Mouse (Mus musculus) cerebellum, adult 9-10 months (tissue): ENCODE measurements around the gene Aff1.

Experiments used
- DNase-seq: peaks from one replicate; pipeline ENCODE4 v3.0.0; 2022

Gene Aff1

GRCm38 (mm10) chr5:103691624-103692530, at the start of gene Aff1:
Aff1 (plus strand) TSS chr5:103692374.
- peak; percentile 27 for DNase-seq

- no peak for DNase-seq
These were observed 48.0 kb upstream of the Aff1 start for GRCm38 (mm10) chr5:103644167-103644566.

DNA sequence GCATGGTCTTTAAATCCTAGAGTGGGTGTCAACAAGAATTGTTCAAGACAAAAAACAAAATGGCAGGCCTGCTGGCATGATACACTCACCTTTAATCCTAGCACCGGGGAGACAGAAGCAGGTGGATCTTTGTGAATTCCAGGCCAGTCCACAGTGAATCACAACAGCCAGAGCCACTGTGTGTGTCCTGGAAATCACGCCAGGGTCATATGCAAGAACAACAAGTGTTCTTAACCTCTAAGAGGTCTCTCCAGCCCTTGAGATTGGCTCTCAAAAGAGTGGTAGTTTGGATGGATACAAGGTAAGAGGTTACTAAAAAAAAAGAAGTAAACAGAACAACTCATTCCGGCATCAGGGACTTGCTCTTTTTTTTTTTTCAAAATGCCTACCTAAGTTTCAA, 44.9 kb upstream of the Aff1 start:
- DNase-seq, result no peak

GRCm38 (mm10) chr5:103654225-103654624, 37.9 kb upstream of the Aff1 start:
- no peak for DNase-seq

GRCm38 (mm10) chr5:103654780-103655179, 37.4 kb upstream of the Aff1 start:
- DNase-seq, result no peak

DNA sequence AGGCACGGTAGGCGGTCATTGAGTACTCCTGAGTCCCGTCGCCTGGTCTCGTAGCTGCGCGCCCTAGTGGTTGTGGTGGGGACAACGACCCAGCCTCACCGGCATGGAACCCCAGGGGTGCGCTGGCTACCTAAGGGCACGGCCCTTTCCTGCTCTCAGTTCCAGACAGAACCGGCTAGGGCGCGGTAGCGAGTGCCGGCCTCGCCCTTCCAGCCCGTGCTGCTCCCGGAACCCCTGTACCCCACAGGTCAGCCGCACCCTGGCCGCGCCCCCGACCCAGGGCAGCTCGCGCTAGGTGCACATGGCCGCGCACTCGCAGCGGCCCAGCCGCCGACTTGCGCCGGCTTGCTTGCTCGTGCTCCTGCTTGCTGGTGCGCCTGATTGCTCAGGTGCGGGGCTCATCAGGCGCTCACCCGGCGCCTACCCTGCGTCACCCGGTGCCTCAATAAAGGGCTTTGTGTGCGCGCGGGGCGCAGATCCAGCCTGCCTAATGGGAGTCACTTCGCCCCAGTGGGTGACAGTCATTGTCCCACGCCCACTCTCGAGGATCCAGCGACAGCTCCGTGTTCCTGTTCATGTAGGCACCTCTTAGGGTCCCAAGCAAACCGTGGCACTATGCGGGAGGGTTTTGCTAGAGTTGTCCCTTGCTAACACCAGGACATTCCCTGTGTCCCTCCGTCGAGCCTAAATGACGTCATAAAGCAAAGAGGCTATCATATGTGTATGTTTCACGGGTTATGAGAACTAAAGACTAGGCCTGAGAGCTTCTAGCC, 36.6 kb upstream of the Aff1 start, which contains the start of gene 1700016H13Rik:
1700016H13Rik (minus strand) TSS at position 665 of the 773 bp plus-strand sequence.
- no peak for DNase-seq

DNA sequence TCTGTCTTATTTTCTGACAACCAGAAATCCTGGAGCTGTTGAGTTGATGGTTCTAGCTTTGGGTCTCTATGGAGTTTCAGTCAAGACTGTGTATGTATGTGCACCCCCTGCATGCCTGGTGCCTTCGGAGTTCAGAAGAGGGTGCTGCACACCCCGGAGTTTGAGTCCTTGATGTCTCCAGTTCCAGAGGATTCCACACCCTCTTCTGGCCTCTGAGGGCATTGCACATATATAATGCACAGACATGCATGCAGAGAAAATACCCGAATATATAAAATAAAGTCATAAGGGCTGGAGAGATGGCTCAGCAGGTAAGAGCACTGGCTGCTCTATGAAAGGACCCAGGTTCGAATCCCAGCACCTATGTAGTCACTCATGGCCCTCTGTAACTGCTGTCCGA, 33.3 kb upstream of the Aff1 start:
- no peak for DNase-seq

- peak; percentile 56 for DNase-seq
These were observed 32.6 kb upstream of the Aff1 start for GRCm38 (mm10) chr5:103659571-103659970.

- DNase-seq, result no peak
These were observed 27.2 kb upstream of the Aff1 start for GRCm38 (mm10) chr5:103664932-103665331.

DNA sequence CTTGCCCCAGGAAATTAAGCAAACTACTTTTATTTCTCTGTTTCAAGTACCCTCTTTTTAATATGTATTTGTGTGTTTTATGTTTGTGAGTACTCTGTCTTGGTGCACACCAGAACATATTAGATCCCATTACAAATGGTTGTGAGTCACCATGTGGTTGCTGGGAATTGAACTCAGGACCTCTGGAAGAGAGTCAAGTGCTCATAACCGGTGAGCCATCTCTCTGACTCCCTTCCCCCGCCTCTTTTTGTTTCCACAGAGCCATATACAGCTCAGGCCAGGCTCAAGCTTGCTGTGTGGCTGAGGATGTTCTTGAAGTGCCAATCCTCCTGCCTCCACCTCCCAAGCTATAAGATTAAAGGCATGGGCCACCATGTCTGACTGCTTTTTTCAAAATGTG, 26.3 kb upstream of the Aff1 start:
- DNase-seq, result no peak

DNA sequence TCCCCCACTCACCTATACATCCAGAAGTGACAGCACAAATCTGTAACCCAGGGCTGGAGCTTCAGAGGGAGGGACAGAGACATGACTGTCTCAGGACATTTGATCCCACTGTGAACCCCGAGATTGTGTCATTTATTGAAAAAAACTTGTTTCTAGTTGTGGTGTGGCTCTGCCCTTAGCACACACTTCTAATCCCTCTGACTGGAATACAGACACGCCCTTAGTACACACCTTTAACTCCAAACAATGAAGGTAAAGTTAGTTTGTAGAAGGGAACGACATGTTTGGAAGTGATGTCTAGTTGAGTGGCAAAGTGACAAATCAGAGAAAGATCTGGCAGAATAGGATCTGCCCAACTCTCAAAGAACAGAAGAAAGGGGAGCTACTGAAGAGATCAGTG, 20.3 kb upstream of the Aff1 start:
- no peak for DNase-seq

DNA sequence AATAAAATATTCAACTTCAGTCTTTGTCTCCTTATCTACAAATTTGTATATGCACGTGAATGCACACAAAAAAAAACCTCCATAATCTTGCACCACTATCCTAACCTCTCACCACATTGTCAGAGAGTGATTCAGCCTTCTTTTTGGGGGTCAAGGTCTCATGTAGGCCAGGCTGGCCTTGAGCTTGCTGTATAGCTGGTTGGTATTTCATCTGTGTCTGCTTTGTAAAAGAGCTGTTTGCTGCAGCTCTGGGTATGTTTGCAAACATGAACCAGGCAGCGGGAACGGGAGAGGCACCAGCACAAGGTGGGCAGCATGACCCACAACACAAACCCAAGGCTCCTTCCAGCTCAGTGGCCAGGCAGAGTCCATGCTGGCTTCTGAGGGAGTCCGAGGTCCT, 18.6 kb upstream of the Aff1 start:
- DNase-seq, result no peak

GRCm38 (mm10) chr5:103674482-103674881, 17.7 kb upstream of the Aff1 start:
- no peak for DNase-seq

DNA sequence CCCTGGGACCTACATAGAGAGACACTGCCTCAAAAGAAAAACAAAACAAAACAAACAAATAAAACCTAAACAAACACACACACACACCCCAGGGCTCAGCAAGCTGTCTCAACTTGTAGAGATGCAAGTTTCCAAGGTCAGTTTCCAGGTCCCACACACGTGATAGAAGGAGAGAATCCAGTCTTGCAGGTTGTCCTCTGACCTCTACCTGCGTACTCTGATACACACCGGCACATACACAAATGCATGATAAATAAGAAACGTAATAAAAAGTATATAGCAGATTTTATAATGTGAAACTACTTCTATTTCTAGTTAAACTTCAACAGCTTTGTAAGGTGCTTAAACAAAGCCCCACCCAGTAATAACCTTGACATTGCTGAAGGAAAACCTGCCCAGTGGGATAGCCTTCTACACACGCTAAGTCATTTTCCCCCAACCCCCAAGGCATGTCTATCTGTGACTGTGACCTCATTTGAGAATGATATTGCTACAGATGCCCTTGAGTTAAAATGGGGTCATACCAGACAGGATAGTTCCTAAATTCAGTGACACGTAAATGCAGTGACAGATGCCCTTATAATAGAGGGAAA, 15.8 kb upstream of the Aff1 start:
- DNase-seq, result no peak

DNA sequence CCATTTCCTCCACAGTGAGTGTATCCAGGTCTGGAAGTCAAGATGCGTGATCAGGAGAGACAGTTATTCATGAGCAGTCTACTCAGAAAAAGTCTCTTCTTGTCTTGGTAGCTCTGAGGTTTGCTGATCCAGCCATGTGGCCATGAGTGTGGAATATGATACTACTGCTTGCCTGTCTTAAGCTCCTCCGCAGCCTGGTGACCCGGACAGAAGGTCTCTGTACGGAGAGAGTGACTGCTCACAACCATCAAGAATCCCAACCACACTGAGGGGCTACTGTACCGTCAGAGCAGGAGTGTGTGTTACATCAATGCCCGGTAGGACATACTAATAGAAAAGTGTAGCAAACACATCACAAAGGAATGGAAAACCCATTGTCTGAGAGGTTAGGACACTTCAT, 14.3 kb upstream of the Aff1 start:
- DNase-seq, result no peak

- DNase-seq, result no peak
These were observed 13.2 kb upstream of the Aff1 start for GRCm38 (mm10) chr5:103678974-103679373.

GRCm38 (mm10) chr5:103680381-103680780, 11.8 kb upstream of the Aff1 start:
- DNase-seq, result peak; percentile 81

DNA sequence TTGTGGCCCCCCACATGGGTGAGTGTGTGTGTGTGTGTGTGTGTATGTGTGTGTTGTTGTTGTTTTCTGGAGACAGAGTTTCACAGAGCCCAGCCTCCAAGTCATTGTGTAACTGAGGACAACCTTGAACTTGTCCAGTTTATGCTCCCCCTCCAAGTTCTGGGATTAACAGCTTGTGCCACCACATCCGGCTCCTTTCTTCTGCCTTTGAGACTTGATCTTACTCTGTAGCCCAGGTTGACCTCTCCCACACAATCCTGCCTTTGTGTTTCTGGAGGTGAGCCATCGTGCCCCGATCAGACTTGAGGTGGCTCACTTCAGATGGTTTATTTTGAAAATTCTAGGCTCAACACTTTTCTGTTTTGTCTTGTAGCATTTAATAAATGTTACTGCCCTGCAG, 10.3 kb upstream of the Aff1 start:
- no peak for DNase-seq

DNA sequence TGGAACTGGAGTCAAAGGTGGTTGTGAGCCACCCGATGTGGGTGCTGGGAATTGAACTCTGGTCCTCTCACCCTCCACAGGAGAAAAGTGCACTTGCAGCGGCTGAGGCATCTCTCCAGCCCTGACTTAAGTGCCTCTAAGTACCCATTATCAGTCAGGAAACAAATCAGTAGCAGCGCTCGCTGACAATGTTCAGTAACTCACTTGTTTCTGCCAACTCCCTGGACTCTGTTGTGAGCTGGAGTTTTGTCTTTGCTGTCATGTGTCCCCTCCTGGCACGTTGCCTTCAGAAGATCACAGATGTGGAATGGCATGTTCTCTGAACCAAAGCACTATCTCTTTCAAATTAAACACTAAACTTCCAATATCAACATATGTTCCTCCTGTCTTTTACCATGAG, 2.5 kb upstream of the Aff1 start:
- DNase-seq, result no peak

- no peak for DNase-seq
These were observed 2.0 kb upstream of the Aff1 start for GRCm38 (mm10) chr5:103690190-103690589.

GRCm38 (mm10) chr5:103691171-103691570, 1.0 kb upstream of the Aff1 start:
- DNase-seq, result no peak

GRCm38 (mm10) chr5:103692531-103693040, 412 bp downstream of the Aff1 start:
- no peak for DNase-seq

- DNase-seq, result no peak
These were observed 967 bp downstream of the Aff1 start for GRCm38 (mm10) chr5:103693041-103693641.
